Mouse (Mus musculus) hindbrain, postnatal 0 days (tissue): ENCODE results near the gene Cdkn1a. TPM values are rescaled to one million over a fixed set of nuclear protein-coding genes. Genes with fewer than 3 reads are reported as not detected.

ENCODE experiments used
- ATAC-seq: fragments of 200-750 bp; cut with Nextera tagmentation; 2 replicates; pipeline ENCODE4 v1.8.0; 2017; ENCODE audit warnings: mild to moderate bottlenecking, moderate TSS enrichment, moderate library complexity
- DNase-seq: peaks from one replicate; pipeline ENCODE4 v3.0.0-alpha.2; 2015; ENCODE audit warnings: low spot score
- H3K27ac ChIP-seq: fragments of 300-500 bp; sonication (generic); 2 replicates; pipeline ENCODE4 v1.5.1; 2014; ENCODE audit warnings: mild to moderate bottlenecking
- H3K27me3 ChIP-seq: fragments of 300-500 bp; sonication (generic); 2 replicates; pipeline ENCODE4 v1.6.1; 2014; ENCODE audit warnings: low read length, mixed read lengths; ENCODE audit not compliant: insufficient read depth
- H3K36me3 ChIP-seq: fragments of 300-500 bp; sonication (generic); 2 replicates; pipeline ENCODE4 v1.6.1; 2014; ENCODE audit warnings: low read length, mixed read lengths; ENCODE audit not compliant: insufficient read depth
- H3K4me1 ChIP-seq: fragments of 300-500 bp; sonication (generic); 2 replicates; pipeline ENCODE4 v1.6.1; 2014; ENCODE audit warnings: antibody characterized with exemption, low read length, mixed read lengths; ENCODE audit not compliant: insufficient read depth
- H3K4me2 ChIP-seq: fragments of 300-500 bp; sonication (generic); 2 replicates; pipeline ENCODE4 v1.6.1; 2014; ENCODE audit warnings: low read depth, mild to moderate bottlenecking, low read length, moderate library complexity, mixed read lengths
- H3K4me3 ChIP-seq: fragments of 300-500 bp; sonication (generic); 2 replicates; pipeline ENCODE4 v1.5.1; 2014; ENCODE audit warnings: low read length
- H3K9ac ChIP-seq: fragments of 300-500 bp; sonication (generic); replicated peaks from 2 replicates; pipeline ENCODE4 v1.6.1; 2014; ENCODE audit warnings: mild to moderate bottlenecking, low read length, moderate library complexity, mixed read lengths
- H3K9me3 ChIP-seq: fragments of 300-500 bp; sonication (generic); 2 replicates; pipeline ENCODE4 v1.6.1; 2016; ENCODE audit warnings: low read length, mixed read lengths
- CTCF ChIP-seq: IDR thresholded peaks from 2 replicates; pipeline ENCODE4 v1.5.1; 2016; ENCODE audit warnings: antibody characterized with exemption, control low read depth, low read depth
- WGBS: fragments of 180-500 bp; shearing (Covaris S2); extraction: QIAGEN DNeasy Blood & Tissue Kit; methylation state at CpG from one replicate; pipeline ENCODE4 v1.1.7; 2014; 5-methylcytosine and 5-hydroxymethylcytosine counted together
- polyA plus RNA-seq: library from polyadenylated mRNA; unstranded; fragments of >200 nt; fragmentation: Nextera tagmentation; extraction: Ambion mirVana; gene quantifications from 2 replicates; pipeline ENCODE4 v1.2.1, GENCODE M21; 2015
- total RNA-seq: library from RNA; depleted of rRNA; stranded (reverse); fragments of >200 nt; gene quantifications from 2 replicates; pipeline ENCODE4 v1.2.3, GENCODE M21; 2014

Gene Cdkn1a
- total and polyA plus RNA-seq, 2 experiments from 2014 or later = 50.0 to 257 TPM

DNA sequence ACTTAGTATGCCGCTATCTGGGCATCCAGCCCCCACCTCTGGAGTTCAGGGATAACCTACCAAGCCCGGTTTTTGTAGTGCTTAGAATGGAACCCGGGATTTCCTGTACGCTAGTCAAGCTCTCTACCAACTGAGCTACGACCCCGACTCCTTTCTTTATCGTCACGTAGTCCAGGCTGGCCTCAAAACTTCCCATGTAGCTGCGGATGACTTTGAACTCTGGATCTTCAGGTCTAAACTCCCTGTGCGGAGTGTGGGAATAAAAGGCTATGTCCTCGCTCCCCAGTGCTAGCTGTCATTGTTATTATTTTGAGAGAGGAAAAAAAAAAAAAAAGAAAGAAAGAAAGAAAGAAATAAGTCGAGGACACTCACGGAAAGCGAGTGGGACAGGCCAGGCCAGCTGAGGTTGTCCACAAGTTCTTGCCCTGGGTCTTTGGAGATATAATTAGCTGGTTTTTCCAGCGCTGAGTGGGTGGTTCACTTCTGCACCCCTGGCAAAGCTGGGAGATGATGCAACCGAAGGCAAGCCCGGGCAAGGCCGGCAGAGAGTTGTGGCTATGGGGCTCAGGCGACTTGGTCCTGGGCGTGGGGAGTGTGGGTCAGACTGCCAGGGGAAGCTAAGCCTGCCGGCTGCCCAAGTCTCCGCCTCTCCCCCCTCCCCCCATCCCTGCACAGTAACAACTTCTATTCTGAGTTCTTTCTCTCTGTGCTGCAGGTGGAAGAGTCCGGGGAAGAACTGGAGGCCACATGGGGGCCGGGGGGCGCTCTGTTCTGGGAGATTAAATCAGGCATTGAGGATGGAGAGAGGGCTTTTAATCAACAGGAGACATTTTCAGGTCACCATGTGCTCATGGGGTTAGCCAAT lies 12.0 kb upstream of the Cdkn1a start:
- Histone ChIP-seq H3K4me1 (peaks cover 4% of the 10 kb centered on the region; the same call in 1 of the 2 replicates), H3K4me2 (peak overlapping the region; percentile 54), H3K4me3 (peak overlapping the region; percentile 27), H3K9me3 (no peaks in the 10 kb centered on the region), H3K27ac (peak overlapping the region; percentile 37; the same call in 1 of the 2 replicates), H3K36me3 (no peaks in the 10 kb centered on the region), H3K9ac (no peak overlapping the region), H3K27me3 (no peaks in the 10 kb centered on the region)
- ATAC-seq (peak; percentile 70; the same call in 1 of the 2 replicates), DNase-seq (peak; percentile 45)
- 10% methylated on average over 25 of the region's 25 CpGs for WGBS
- TF ChIP-seq CTCF = no peak

DNA sequence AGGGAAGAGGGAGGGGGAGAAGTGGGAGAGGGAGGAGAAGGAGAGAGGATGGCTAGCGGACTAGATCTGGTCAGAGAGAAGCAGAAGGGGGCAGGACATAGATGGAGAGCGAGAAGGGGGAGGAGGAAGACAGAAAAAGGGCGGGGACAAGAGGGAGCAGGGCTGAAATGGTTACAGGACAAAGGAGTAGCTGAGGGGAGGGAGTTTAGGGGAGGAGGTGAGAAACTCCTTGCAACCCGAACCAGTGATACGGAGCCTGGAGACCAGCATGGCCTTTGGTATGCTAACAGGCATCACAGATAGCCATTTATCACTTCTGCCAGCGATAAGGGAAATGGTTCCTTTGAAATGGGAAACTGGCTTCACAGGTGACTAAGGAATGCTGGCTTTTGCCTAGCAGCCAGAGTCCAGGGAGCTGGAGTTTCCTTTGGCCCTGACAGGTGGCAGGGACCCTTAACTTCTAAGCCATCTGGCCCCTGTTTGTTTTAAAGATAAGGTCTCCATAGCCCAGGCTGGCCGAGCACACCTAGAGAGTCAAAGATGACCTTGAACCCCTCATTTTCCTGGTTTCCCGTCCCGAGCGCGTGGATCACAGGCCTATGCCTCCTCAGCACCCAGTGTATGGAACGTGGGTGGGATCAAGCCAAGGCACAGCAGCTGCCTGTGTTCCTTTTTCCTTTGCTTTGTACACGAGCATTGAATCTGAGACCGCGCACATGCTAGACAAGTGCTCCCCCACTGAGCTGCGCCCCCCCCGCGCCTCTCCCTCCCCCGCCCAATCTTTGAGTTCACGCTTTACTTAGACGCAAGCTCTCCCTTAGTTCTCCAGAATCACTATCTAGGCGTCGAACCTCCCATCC lies 9.8 kb upstream of the Cdkn1a start:
- no peaks in the 10 kb centered on the region for H3K36me3 ChIP-seq
- no peak for DNase-seq
- no peaks in the 10 kb centered on the region for H3K27me3 ChIP-seq
- ATAC-seq = no peak
- 14% methylated on average over 23 of the region's 23 CpGs for WGBS
- no peak for TF ChIP-seq CTCF
- no peak overlapping the region for H3K9ac ChIP-seq
- H3K4me3 ChIP-seq = no peak overlapping the region
- no peak overlapping the region; the same call in 1 of the 2 replicates for H3K4me2 ChIP-seq
- H3K4me1 ChIP-seq = peaks cover 4% of the 10 kb centered on the region; the same call in 1 of the 2 replicates
- H3K9me3 ChIP-seq = no peaks in the 10 kb centered on the region; the same call in 1 of the 2 replicates
- H3K27ac ChIP-seq = 0 out of 2 replicates have a peak overlapping the region, but pooled peaks have one; percentile 20

DNA sequence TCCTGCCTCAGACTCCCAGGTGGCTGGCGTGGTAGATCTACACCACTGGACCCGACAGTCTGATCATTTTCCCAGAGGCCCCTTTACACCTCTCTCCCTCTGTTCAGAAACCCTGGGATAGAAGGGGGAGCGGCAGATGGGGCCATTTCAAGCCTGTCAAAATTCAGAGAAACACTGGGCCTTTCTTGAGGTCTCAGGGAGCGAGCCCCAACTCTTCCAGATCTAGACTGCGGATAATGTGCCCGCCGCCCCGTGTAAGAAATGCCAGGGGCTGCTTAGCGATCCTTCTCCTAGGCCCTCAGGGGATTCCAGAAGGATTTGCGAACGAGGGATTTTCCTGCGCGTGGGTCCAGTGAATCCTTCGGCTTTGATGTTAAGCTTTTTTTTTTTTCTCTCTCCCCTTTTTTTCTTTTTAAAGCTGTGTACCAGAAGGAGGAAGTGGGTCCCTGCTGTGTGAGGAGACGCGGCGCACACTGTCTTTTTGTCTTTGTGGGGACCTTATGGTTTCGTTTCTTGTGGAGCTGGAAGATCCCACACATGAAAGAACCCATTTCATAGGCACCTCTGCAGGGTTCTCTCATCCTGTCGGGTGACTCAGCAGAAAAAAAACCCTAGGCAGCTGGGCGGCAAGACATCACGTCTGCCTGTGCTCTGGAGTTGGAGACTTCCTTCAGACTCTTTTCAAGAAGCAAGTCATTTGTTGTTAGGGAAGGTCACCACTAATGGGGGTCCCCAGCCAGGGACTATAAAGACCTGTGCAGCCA lies 9.0 kb upstream of the Cdkn1a start:
- 9% methylated on average over 21 of the region's 21 CpGs for WGBS
- peak overlapping the region; percentile 43 for H3K4me2 ChIP-seq
- no peak overlapping the region for H3K4me3 ChIP-seq
- DNase-seq = peak; percentile 33
- ATAC-seq = no peak
- no peaks in the 10 kb centered on the region for H3K36me3 ChIP-seq
- no peak overlapping the region for H3K9ac ChIP-seq
- peaks cover 4% of the 10 kb centered on the region; the same call in 1 of the 2 replicates for H3K4me1 ChIP-seq
- 0 out of 2 replicates have a peak overlapping the region, but pooled peaks have one; percentile 20 for H3K27ac ChIP-seq
- no peaks in the 10 kb centered on the region for H3K27me3 ChIP-seq
- H3K9me3 ChIP-seq = no peaks in the 10 kb centered on the region; the same call in 1 of the 2 replicates
- TF ChIP-seq CTCF = no peak

DNA sequence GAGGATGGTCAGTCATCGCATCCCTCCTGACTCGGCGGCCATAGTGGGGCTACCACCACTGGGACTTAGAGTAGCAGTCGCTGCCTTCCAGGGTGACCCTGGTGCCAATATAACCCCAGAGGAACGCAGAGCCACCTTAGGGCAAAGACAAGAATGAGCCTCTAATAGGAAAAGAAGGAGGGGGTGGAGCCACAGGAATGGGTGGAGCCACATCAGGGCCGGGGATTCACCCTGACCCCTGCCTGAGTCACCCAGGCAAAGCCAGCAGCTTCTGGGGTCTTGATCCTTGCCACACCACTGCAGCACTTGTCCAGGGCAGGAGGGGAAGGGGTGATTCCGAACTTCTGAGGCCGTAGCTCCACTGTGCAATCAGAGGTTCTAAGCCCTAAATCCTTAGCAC lies 7.2 kb upstream of the Cdkn1a start:
- Histone ChIP-seq H3K27ac (no peak overlapping the region), H3K4me3 (no peak overlapping the region), H3K4me2 (no peak overlapping the region), H3K9me3 (no peaks in the 10 kb centered on the region; the same call in 1 of the 2 replicates), H3K36me3 (no peaks in the 10 kb centered on the region), H3K9ac (no peak overlapping the region), H3K27me3 (no peaks in the 10 kb centered on the region), H3K4me1 (peaks cover 4% of the 10 kb centered on the region; the same call in 1 of the 2 replicates)
- ATAC-seq (no peak), DNase-seq (no peak)
- no peak for TF ChIP-seq CTCF
- WGBS = 97% methylated on average over 8 of the region's 8 CpGs

DNA sequence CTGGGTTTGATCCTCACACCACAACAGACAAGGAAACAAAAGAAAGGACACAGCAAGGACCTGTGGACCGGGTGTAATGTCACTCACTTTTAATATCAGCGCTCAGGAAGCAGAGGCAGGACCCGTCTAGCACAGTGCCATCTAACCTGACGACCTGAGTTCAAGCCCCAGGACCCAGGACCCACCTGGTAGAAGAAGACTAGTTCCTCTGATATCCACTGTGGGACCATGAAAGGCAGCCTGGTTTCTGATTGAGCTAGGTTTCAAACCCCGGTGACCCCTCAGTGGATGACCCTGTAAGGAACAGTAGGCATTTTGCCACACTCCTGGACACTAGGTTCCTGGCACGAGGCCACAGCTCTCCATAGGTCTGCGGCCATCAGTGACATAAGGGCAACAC lies 6.1 kb upstream of the Cdkn1a start:
- no peak overlapping the region for H3K27ac ChIP-seq
- WGBS = 88% methylated on average over 7 of the region's 7 CpGs
- no peak overlapping the region for H3K4me3 ChIP-seq
- no peaks in the 10 kb centered on the region; the same call in 1 of the 2 replicates for H3K9me3 ChIP-seq
- peaks cover 4% of the 10 kb centered on the region; the same call in 1 of the 2 replicates for H3K4me1 ChIP-seq
- H3K9ac ChIP-seq = no peak overlapping the region
- no peak for TF ChIP-seq CTCF
- H3K27me3 ChIP-seq = no peaks in the 10 kb centered on the region
- DNase-seq (no peak), ATAC-seq (no peak)
- no peak overlapping the region for H3K4me2 ChIP-seq
- no peaks in the 10 kb centered on the region for H3K36me3 ChIP-seq

DNA sequence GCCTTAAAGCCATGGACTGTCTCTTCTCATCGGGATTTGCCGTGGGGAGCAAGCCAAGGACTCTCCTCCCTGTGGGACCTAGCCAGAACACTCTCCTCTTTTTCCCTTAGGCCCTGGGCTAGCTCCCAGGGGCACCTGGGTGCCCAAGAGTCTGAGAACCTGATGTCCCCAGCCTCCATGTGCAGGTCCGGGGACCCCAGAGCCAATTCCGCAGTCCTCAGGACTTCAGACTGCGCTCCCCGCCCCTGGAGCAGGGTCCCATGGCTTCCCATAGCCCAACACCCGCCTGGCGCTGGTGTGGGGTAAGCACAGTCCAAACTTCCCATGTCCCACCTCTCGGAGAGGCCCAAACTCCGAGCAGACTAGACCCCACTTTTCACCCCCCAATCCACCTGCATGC lies 5.5 kb upstream of the Cdkn1a start:
- DNase-seq (no peak), ATAC-seq (no peak)
- Histone ChIP-seq H3K4me1 (peaks cover 4% of the 10 kb centered on the region; the same call in 1 of the 2 replicates), H3K4me3 (no peak overlapping the region), H3K36me3 (no peaks in the 10 kb centered on the region), H3K9ac (no peak overlapping the region), H3K9me3 (no peaks in the 10 kb centered on the region; the same call in 1 of the 2 replicates), H3K27ac (no peak overlapping the region), H3K27me3 (no peaks in the 10 kb centered on the region), H3K4me2 (no peak overlapping the region)
- TF ChIP-seq CTCF = no peak
- WGBS = 82% methylated on average over 10 of the region's 10 CpGs
